Mouse (Mus musculus) G1E (cell line): ENCODE measurements around the gene Lrrc3b. TPM values are rescaled to one million over a fixed set of nuclear protein-coding genes. Genes with fewer than 3 reads are reported as not detected.

Experiments used
- ATAC-seq: 2 replicates; pipeline ENCODE4 v1.8.0; 2016; ENCODE audit warnings: mild to moderate bottlenecking; ENCODE audit not compliant: insufficient number of reproducible peaks, poor library complexity, low FRiP score, severe bottlenecking; ENCODE audit errors: extremely low read depth
- DNase-seq: peaks from one replicate; pipeline ENCODE4 v3.0.0; 2012; ENCODE audit warnings: low spot score
- H3K27me3 ChIP-seq: 2 replicates; pipeline ENCODE4 v1.6.1; 2012; ENCODE audit warnings: mild to moderate bottlenecking, low read length, inconsistent platforms; ENCODE audit not compliant: insufficient read depth
- H3K36me3 ChIP-seq: replicated peaks from 2 replicates; pipeline ENCODE3; 2012; ENCODE audit warnings: mild to moderate bottlenecking, inconsistent platforms
- H3K4me1 ChIP-seq: 2 replicates; pipeline ENCODE4 v1.6.1; 2012; ENCODE audit warnings: low read depth, low read length, inconsistent platforms, mixed read lengths; ENCODE audit not compliant: insufficient read depth
- H3K4me3 ChIP-seq: 2 replicates; pipeline ENCODE4 v1.5.1; 2012; ENCODE audit warnings: low read depth, mild to moderate bottlenecking, inconsistent platforms, low read length, moderate library complexity, mixed read lengths
- H3K9me3 ChIP-seq: replicated peaks from 2 replicates; pipeline ENCODE4 v1.6.1; 2012; ENCODE audit warnings: inconsistent platforms
- CTCF ChIP-seq: IDR thresholded peaks from 2 replicates; pipeline ENCODE4 v1.5.1; 2012; ENCODE audit warnings: low read depth, low read length, inconsistent platforms, mixed read lengths
- GATA1 ChIP-seq: IDR thresholded peaks from 2 replicates; pipeline ENCODE4 v1.6.1; 2012; ENCODE audit warnings: borderline replicate concordance, low read length, inconsistent platforms, mixed read lengths
- GATA2 ChIP-seq: IDR thresholded peaks from 2 replicates; pipeline ENCODE4 v1.6.1; 2012; ENCODE audit warnings: low read depth, low read length, inconsistent platforms, borderline replicate concordance
- POLR2AphosphoS5 ChIP-seq: IDR thresholded peaks from 2 replicates; pipeline ENCODE4 v1.6.1; 2012; ENCODE audit warnings: low read depth, low read length, inconsistent platforms; ENCODE audit not compliant: insufficient replicate concordance
- TAL1 ChIP-seq: conservative IDR thresholded peaks from 2 replicates; pipeline ENCODE4 v1.6.1; 2012; ENCODE audit warnings: low read depth, low read length, inconsistent platforms, mixed read lengths
- polyA plus RNA-seq: library from polyadenylated mRNA; stranded (reverse); fragments of >175 nt; gene quantifications from 2 replicates; pipeline ENCODE4 v1.2.3, GENCODE M21; 2012
- total RNA-seq, 2 experiments: library from RNA; stranded (forward) in 1 of 2; stranded (reverse) in 1 of 2; fragments of 200-1000 nt in 1 of 2; fragments of >200 nt in 1 of 2; fragmentation: Nextera tagmentation in 1 of 2; gene quantifications; 2 replicates each; pipeline ENCODE4 v1.2.3; 2014 to 2017

Lrrc3b gene
- total and polyA plus RNA-seq, 3 experiments: not detected

GRCm38 (mm10) chr14:15377368-15377767 lies 61.4 kb downstream of the Lrrc3b start:
- no peaks in the 10 kb centered on the region for H3K27me3 ChIP-seq
- DNase-seq: no peak
- no peaks in the 10 kb centered on the region for H3K4me1 ChIP-seq
- no peaks in the 10 kb centered on the region for H3K9me3 ChIP-seq
- ATAC-seq: no peak
- H3K36me3 ChIP-seq: no peaks in the 10 kb centered on the region
- no peak for TF ChIP-seq TAL1
- TF ChIP-seq CTCF: no peak
- TF ChIP-seq GATA1: no peak
- TF ChIP-seq POLR2AphosphoS5: no peak
- TF ChIP-seq GATA2: no peak
- H3K4me3 ChIP-seq: no peak overlapping the region

- Histone ChIP-seq H3K27me3 (no peaks in the 10 kb centered on the region), H3K4me1 (no peaks in the 10 kb centered on the region), H3K36me3 (no peaks in the 10 kb centered on the region), H3K4me3 (no peak overlapping the region), H3K9me3 (no peaks in the 10 kb centered on the region)
- DNase-seq (no peak), ATAC-seq (no peak)
- TF ChIP-seq GATA1 (no peak), POLR2AphosphoS5 (no peak), CTCF (no peak), TAL1 (no peak), GATA2 (no peak)
These were observed 62.0 kb downstream of the Lrrc3b start for GRCm38 (mm10) chr14:15376786-15377185.

- DNase-seq (no peak), ATAC-seq (no peak)
- Histone ChIP-seq H3K9me3 (no peaks in the 10 kb centered on the region), H3K4me1 (no peaks in the 10 kb centered on the region), H3K36me3 (no peaks in the 10 kb centered on the region), H3K27me3 (no peaks in the 10 kb centered on the region), H3K4me3 (no peak overlapping the region)
- TF ChIP-seq POLR2AphosphoS5 (no peak), GATA2 (no peak), CTCF (no peak), TAL1 (no peak), GATA1 (no peak)
These were observed 64.5 kb downstream of the Lrrc3b start for GRCm38 (mm10) chr14:15374271-15374670.

GRCm38 (mm10) chr14:15372985-15373384 lies 65.8 kb downstream of the Lrrc3b start:
- no peaks in the 10 kb centered on the region for H3K9me3 ChIP-seq
- TF ChIP-seq POLR2AphosphoS5 (no peak), TAL1 (no peak), GATA1 (no peak), GATA2 (no peak), CTCF (no peak)
- no peaks in the 10 kb centered on the region for H3K27me3 ChIP-seq
- ATAC-seq (no peak), DNase-seq (no peak)
- no peaks in the 10 kb centered on the region for H3K36me3 ChIP-seq
- H3K4me1 ChIP-seq: no peaks in the 10 kb centered on the region
- no peak overlapping the region for H3K4me3 ChIP-seq

DNA sequence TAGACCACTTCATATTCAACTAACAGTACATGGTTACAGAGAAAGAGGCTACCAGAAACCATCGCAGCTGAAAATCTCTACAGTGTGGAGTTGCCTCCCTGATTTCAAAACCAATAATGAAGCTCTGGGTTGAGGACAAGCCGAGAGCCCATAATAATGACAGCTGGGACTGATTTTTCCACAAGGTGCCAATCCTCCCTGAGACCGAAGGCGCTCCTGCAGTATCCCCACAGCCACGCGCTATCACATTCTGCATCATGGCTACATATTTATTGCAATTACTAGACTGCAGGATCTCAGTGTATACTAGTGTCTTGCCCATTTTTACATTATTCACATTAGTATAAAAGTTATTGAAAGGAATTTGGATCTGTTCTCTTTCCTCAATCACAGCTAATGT lies 73.7 kb downstream of the Lrrc3b start:
- Histone ChIP-seq H3K27me3 (no peaks in the 10 kb centered on the region), H3K36me3 (no peaks in the 10 kb centered on the region), H3K4me3 (no peak overlapping the region), H3K4me1 (no peaks in the 10 kb centered on the region), H3K9me3 (no peaks in the 10 kb centered on the region)
- ATAC-seq: no peak
- DNase-seq: no peak
- no peak for TF ChIP-seq GATA1
- no peak for TF ChIP-seq POLR2AphosphoS5

- no peak for DNase-seq
- Histone ChIP-seq H3K27me3 (no peaks in the 10 kb centered on the region), H3K36me3 (no peaks in the 10 kb centered on the region), H3K9me3 (no peaks in the 10 kb centered on the region), H3K4me1 (no peaks in the 10 kb centered on the region), H3K4me3 (no peak overlapping the region)
- no peak for ATAC-seq
- TF ChIP-seq GATA1 (no peak), CTCF (no peak), GATA2 (no peak), TAL1 (no peak), POLR2AphosphoS5 (no peak)
These were observed 78.9 kb downstream of the Lrrc3b start for GRCm38 (mm10) chr14:15359893-15360292.

- Histone ChIP-seq H3K9me3 (no peaks in the 10 kb centered on the region), H3K4me1 (no peaks in the 10 kb centered on the region), H3K36me3 (no peaks in the 10 kb centered on the region), H3K27me3 (no peaks in the 10 kb centered on the region), H3K4me3 (no peak overlapping the region)
- ATAC-seq (no peak), DNase-seq (no peak)
- TF ChIP-seq POLR2AphosphoS5 (no peak), GATA2 (no peak), TAL1 (no peak), CTCF (no peak), GATA1 (no peak)
These were observed 79.7 kb downstream of the Lrrc3b start for GRCm38 (mm10) chr14:15359134-15359533.
